Mouse (Mus musculus): ENCODE results near the gene Endou.

- TF ChIP-seq CTCF (conservative IDR thresholded peaks at IDR 0.05; ENCODE audit: insufficient read depth, insufficient read length, low read depth, low read length) (no peak), POLR2A (IDR thresholded peaks at IDR 0.05; ENCODE audit: low read depth, low read length) (no peak)
Measured at GRCm38 (mm10) chr15:97747486-97747885, 16.3 kb upstream of the Endou start.

Measured in kidney, adult 2 months (tissue).